Mouse (Mus musculus) heart, adult 8-10 months (tissue): ENCODE results near the gene Dop1b. TPM values are rescaled to one million over a fixed set of nuclear protein-coding genes. Genes with fewer than 3 reads are reported as not detected.
"Not testable (repeated sequence)": the region's sequence is repeated elsewhere in the genome, so short reads cannot be mapped to it uniquely, and the experiment has no call there.

Experiments
- DNase-seq: peaks from one replicate; pipeline ENCODE4 v3.0.0; 2022; ENCODE audit warnings: low spot score
- total RNA-seq, 4 experiments: library from RNA; stranded (reverse); gene quantifications; 2 replicates each; pipeline ENCODE4 v1.2.4; 2022

The Dop1b gene
- 10 to 100 TPM; 16.6 to 19.7 (median 16.8) TPM for total RNA-seq

DNA sequence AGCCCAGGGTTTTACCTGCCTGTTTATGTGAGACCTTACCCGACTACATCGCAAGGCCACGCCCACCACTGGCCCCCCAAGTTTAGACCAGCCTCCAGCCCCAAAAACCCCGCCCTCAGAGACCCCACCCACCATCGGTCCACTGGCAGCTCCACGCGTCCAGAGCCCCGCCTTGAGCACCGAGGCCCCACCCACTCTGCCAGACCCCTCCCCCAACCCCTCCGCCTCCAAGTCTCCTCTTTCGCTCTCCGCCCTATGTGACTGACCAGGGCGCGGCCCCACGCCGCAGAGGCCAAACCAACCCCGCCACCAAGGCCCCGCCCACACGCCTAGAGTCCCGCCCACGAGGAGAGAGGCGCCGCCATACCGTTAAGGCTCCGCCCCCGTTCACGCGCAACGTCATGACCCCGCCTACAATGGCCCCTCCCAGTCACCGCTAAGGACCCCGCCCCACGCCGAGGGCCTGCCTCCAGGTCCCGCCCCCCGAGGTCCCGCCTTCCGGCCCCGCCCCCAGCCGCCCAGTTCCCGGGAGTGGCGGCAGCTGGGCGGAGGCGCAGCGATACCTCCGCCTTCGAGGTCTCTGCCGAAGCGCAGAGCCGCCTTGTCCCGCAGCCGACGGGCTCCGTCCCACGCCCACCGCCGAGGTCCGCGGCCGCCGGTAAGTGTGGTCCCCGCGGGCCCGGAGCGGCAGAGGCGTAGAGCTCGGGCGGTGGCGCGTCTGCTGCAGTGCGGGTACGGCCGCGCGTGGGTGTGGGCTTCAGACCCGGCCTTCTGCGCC, at the start of gene Dop1b:
Gene Dop1b, plus strand, starts transcription at position 494 of the 778 bp plus-strand sequence.
- DNase-seq, result peak; percentile 98

DNA sequence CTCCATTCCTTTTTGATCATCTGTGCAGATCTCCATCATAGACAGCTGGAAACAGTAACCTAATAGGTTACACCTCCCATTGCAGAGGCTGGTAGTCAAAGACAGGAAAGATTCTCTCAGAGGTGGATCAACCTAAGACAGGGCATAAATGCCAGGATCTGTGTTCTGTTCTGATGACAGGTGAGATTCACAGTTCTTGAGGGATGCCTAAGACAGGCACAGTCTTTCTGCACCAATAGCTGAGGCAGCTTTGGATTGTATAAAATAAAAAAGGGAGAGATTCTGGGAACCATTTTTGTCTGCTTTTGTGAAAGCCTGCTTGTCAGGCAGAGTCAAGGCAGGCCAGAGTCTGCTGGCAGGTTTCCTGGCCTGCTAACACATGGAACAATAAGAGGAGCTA, 43.7 kb upstream of the Dop1b start:
- no peak for DNase-seq

DNA sequence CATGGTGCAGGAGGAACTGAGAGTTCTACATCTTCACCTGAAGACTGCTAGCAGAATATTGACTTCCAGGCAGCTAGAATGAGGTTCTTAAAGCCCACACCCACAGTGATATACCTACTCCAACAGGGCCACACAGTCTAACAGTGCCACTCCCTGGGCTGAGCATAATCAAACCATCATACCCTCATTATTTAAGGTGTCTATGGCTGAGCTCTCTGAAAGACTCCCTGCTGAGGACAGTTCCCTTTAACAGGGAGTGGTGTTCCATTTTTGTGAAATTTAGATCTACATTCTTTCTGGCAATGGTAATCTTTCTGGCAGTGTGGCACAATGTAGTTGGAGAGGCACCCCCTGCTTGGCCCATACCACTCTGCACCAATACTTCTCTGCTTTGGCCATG, 42.2 kb upstream of the Dop1b start:
- DNase-seq, result no peak

DNA sequence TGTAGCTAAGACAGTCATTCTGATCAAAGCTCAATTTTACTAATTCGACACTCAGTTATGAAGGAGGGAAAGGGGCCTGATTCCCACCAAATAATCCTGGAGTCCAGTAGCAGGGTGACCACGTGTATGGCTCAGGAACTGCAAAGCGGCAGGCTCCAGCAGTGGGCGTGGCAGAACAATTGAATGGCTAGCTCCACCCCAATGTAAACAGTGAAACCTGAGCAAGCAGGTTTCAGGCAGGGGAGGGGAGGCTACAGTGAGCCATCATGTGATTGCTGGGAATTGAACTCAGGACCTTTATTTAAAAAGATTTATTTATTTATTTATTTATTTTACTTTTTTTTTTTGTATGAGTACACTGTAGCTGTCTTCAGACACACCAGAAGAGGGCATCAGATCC, 41.2 kb upstream of the Dop1b start:
- DNase-seq, result not testable (repeated sequence)

DNA sequence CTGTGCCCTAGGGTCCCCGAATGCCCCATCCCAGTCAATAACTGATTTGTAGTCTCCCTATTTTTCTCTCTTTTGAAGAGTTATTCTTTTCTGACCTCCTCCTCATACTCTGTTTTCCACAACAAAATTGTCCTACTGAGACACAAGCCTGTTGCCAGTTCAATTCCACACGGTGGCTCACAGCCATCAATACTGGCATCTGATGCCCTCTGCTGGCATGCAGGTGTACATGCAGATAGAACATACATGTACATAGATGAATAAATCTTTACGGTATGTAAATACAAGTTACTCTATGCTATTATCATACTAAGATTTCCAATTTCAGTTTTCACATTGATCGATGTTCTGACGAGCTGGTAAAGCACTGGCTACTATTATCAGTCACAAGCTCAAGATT, 40.6 kb upstream of the Dop1b start:
- no peak for DNase-seq

DNA sequence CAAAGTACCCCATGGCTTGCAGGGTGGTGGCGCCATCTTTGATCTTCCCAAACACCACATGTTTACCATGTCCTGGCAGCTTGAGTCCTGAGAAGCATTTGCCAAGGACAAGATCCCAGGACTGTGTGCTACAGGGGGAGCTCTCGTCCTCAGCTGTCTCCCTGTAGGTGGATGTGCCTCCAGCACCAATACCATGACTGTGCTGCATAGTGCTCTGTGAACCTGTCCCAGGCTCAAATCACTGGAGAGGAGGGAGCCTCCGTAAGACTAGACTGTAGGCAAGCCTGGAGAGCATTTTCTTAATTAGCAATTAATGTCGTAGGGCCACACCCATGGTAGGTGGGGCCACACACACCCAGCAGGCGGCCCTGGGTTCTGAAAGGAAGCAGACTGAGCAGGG, 35.3 kb upstream of the Dop1b start:
- DNase-seq, result no peak

DNA sequence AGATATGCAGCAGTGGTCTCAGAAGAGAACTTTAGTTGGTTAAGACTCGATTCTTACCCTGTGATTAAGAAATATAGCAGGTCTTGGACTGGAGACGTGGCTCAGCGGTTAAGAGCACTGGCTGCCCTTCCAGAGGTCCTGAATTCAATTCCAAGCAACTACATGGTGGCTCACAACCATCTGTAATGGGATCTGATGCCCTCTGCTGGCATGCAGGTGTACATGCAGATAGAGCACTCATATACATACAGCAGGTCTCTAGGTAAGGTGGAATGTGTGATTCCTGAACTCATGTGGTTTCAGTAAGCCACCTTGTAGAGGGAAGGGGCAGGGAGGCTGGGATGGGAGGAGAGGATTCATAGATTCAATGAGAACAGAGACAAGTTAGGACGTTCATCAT, 33.5 kb upstream of the Dop1b start:
- DNase-seq, result no peak

DNA sequence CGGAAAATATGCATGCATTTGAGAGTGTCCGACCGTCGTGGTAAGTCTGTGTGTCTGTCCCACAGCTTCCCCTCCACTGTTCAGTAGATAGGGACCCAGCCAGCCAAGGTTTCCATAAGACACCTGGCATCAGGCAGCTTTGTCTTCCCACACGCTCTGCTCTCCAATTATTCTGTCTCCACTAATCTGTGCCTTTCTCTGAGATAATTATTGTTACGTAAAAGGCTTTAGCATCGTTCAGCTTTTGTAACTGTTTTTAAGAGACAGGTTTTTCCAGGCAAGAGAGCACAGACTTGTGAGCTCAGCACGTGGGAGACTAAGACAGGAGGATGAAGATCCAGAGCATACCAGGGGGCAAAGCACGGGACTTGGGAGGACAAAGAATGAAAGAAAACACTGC, 32.5 kb upstream of the Dop1b start:
- DNase-seq, result no peak

DNA sequence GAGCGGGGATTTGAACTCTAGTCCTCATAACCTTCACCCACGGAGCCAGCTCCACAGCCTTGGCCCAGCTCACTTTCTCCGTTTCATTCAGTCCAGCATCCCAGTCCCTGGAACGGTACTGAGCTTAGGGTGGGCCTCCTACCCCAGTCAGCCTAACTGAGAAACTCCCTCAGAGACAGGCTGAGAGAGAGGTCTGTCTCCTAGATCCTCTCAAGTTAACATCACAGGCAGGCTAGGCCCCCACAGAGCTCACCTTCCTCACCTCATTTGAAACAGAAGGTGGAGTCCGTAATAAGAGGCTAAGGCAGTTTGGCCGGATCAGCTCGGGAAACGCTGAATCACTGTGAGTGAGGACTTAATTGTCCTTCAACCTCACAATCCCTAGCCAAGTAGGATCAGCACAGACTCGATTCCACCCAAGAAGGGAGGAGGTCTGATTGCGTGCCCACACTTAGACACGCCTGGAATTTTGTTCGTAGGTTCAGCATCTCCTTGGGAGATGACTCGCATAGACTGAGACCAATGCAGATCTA, 29.5 kb upstream of the Dop1b start:
- DNase-seq, result no peak

DNA sequence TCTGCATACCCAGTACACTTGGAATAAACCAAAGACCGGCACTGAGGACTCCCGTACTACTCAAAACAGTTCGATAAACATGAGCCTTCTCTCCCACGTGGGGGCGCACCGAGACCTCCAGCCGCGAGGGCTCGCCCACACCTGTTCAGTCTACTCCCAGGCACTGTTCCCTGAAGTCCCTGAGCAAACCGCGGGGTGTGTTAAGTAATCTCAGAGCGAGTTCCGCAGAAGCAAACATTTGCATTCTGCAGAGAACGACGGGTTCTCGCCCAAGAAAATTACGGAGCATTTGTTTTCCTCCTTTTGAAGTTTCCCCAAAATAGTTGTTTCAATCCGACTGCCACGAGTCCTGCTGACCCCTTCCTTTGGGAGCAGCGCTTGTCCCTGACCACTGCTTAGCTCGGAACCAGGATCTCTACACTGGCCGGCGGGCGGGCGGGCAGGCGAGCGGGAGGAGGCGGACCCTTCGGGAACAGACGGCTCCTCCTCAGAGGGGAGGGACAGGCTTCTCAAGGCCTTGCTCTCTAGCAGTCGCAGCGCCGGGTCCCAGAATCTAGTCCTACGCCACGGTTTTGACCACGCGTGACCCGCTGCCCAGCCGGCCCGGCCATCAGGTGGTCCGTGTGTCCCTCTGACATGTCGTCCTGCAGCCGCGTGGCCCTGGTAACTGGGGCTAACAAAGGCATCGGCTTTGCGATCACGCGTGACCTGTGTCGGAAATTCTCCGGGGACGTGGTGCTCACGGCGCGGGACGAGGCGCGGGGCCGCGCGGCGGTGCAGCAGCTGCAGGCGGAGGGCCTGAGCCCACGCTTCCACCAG, 28.8 kb upstream of the Dop1b start, which contains the start of gene Cbr3:
Gene Cbr3, plus strand, starts transcription at position 527 of the 819 bp plus-strand sequence.
- peak; percentile 70 for DNase-seq

DNA sequence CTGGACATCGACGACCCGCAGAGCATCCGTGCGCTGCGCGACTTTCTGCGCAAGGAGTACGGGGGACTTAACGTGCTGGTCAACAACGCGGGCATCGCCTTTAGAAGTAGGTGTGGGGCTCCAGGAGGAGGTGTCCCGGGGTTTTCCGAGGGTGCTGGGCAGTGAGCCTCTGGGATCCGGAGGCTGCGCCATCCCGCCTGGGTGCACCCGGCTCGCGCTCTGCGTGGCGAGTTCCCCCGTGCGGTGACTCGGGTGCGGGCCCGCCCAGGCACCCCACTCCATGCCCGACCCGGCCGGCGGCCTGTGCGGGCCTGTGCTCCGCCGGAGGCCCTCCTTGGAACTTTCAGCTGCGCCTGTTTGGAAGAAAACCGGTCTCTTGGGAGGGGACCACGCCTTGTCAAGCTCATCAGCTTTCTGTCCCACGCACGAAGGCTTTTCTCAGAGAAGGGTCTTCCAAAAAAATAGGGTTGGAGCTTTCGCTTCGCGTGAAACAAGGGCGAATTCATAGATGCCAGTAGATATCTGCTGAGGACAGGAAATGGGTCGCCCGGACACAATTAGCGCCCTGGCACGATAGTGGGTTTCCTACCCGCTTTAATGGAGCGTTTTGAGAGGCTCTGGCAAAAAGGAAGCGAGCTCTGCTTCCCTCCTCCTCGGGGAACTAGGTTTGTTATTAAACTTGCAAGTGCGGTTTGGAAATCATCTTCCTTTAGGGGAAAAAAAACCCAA, 28.0 kb upstream of the Dop1b start:
- peak; percentile 8 for DNase-seq

DNA sequence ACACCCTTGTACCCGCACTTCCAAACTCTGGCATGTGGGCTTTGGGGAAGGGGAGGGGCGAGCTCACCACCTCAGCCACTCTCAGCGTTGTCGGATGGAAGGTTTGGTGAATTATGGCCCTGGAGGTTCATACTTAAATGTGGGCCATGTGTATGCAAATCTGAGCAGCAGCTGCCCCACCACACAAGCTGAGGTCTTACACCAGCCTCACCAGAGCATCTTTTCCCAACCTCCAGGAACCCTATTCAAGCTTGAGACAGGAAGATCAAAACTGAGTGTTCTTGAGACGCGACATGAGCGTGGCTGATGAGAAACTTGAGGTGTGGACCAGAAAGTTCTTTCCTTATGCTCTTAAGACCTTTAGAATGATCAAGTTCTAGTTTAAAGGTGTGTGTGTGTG, 27.3 kb upstream of the Dop1b start:
- DNase-seq, result no peak

DNA sequence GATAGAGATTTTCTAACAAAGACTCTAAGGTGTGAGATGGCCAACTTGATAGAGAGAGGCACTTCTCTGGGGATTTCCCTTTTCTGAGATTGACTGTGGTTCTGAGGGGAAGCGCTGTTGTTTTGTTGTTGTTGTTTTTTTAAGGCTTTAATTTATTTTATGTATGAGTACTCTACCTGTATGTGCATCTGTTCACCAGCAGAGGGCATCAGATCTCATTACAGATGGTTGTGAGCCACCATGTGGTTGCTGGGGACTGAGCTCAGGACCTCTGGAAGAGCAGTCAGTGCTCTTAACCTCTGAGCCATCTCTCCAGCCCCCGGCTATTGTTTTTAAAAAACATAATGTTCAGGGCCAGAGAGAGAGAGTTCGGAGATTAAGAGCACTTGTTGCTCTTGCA, 25.9 kb upstream of the Dop1b start:
- not testable (repeated sequence) for DNase-seq

DNA sequence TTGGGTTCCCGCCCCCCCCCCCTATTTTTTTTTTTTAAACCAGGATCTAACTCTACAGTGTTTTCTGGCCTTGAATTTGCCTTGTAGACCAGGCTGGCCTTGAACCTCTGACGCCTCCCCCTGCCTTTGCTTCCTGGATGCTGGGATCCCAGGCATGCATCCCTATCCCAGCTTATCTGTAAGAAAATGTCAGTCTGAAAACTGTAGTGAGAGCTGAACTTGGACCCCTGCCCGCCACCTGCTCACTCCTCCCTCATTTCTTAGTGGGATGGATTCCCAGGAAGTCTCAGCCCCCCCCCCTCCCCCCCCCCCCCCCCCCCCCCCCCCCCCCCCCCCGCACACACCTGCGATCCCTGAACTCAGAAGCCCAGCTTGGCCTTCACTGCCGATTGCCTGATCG, 25.3 kb upstream of the Dop1b start:
- DNase-seq, result no peak

DNA sequence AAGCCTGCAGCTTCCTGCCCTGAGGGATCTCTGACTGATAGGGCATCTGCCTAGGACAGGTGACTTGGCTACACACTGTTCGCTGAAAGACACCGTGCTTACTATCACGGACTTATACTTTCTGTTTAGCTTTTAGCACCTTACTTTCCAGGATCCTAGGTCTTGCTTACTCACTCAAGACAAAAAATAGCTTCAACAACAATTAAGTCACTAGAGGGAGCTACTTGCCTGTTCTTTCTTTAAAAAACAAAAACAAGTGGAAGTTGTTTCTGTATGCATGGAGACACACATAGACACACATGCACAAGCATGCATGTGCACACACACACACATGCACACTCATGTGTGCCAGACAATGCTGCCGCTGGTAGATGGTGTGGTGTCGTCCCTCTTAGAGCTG, 24.8 kb upstream of the Dop1b start:
- peak; percentile 38 for DNase-seq

DNA sequence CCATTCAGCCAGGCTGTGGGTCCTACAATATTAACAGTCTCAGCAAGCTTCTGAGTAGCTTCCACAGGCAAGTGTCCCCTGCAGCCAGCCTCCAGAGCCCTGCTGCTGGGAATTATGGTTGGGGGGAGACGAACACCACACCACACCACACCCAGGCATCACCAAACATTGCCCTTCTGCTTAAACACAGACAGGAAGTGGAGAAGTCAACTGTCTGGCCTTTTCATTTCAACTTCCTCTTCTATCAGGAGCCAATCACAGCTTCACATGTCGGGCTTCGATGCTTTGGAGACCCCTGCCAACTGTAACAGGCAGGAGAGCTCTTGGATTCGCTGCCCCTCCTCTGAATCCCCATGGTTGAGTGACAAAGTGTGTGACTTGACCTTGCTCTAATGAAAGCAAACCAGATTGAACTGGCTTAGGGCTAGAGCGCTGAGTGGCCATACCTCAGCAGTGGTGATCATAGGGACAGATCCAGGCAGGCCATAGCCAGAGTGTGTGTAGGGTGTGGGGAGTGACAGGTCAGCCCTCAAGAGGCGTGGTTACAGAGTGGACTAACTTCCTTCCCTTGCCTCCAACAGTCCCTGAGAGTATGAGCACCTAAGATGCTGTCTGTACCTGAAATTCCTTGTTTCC, 20.4 kb upstream of the Dop1b start:
- no peak for DNase-seq

DNA sequence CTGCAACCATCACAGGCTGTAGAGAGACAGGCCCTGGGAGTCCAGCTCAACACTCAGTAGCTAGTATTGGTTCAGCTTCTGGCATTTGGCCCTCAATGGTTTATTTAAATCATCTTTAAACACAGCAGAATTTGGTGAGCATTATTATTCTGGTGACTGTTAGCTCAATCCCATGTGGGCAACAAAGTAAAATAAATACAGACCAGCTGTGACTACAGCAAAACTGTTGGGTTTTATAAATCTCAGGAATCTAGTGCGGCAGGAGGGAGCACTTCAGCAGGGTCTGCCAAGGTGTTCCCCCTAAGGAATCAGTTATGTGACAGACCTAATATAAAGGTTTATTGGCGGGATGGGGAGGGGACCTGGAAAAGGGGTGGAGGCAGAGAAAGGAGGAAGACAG, 19.0 kb upstream of the Dop1b start:
- no peak for DNase-seq

DNA sequence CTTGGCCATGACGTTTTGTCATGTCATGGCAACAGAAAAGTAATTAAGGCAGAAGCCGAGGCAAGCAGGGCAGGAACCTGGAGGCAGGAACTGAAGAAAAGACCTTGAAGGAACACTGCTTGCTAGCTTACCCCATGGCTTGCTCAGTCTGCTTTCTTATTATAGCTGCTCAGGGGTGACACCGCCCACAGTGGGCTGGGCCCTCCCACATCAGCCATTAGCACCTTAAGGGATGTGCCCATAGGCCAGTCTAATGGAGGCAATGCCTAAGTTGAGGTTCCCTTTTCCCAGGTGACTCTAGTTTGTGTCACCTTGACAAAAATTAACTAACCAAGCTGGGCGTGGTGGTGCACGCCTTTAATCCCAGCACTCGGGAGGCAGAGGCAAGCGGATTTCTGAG, 4.6 kb upstream of the Dop1b start:
- no peak for DNase-seq

DNA sequence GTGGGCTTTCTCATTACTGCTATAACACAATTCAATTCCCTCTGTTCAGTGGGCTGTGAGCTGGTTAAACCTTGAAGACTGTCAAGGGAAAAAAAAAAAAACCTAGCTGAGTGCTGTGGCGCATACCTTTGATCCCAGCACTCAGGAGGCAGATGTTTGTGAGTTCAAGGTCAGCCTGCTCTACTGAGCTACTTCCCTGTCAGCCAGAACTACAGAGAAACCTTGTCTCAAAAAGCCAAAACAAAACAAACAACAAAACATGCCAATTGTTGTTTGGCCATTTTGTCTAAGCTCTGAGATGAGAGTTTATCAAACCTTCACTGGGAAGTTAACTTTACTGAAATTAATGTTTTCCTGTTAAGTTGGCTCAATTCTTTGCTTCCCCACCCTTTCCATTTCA, 2.5 kb upstream of the Dop1b start:
- DNase-seq, result no peak

DNA sequence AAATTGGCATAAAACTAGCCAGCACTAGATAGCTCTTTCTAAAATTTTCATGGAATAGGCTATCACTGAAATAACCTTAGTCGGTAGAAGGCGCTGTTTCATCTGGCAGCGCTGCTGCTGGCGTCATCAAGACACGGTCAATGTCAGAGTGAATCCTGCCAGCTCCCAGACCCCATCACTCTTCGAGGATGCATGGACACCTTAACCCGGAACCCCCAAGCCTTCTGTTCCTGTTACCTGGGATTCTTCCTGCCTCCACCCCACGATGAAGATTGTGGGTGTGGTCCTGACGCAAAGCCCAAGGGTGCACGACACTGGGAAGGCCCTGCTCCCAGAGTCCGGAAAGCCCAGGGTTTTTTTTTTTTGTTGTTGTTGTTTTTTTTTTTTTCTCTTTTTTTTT, 780 bp upstream of the Dop1b start:
- peak; percentile 84 for DNase-seq

DNA sequence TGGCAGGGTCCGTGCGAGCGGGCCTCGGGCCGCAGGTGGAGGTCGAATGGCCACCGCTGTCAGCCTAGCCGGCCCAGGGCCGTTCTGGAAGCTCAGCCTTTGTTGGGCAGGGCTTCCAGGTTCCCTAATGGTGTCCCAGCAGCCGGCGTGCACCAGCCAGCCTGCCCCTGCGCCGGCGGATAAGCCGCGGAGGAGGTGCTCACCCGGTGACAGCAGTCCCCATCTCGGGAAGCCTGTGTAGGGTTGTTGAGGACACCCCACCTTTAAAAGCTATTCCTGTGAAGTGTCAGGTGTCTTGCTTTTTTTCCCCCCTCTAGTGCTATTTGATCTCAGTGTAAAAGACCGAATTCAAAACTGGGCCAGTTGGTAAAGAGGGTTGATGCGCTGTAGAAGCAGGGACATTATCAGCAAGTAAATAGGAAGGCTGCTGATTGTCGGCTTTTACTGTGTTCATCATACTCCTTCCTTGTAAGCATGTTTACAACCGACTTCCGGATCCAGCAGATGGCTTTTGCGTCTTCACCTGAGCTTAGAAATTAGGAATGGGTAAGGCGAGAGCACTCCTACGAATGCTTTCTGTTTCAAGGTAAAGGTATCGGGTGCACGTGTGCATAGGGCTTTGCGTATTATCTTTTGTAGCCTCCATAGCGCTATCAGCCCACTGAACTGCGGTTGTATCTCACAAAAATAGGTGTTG, 633 bp downstream of the Dop1b start:
- no peak for DNase-seq
